Mouse (Mus musculus): ENCODE data around the gene Nppa.

- no peak for TF ChIP-seq CTCF (IDR thresholded peaks at IDR 0.05; ENCODE audit: low read depth, low read length)
- no peak for TF ChIP-seq POLR2A (IDR thresholded peaks at IDR 0.05; ENCODE audit: borderline replicate concordance, low read depth, low read length)
These were observed 43.6 kb downstream of the Nppa start for GRCm38 (mm10) chr4:148044113-148044512.
